Mouse (Mus musculus) embryonic fibroblast, embryonic 13.5 days (primary cell): ENCODE results near the gene Gm10318.

Source experiments
- CTCF ChIP-seq: IDR thresholded peaks from 2 replicates; pipeline ENCODE4 v1.5.1; 2011; ENCODE audit warnings: mild to moderate bottlenecking, control low read depth, low read length, moderate library complexity, borderline replicate concordance; ENCODE audit not compliant: insufficient read depth
- POLR2A ChIP-seq: IDR thresholded peaks from 2 replicates; pipeline ENCODE4 v1.6.1; 2011; ENCODE audit warnings: low read depth, mild to moderate bottlenecking, control low read depth, low read length, moderate library complexity

GRCm38 (mm10) chr10:77815514-77815913, 37.1 kb upstream of the Gm10318 start:
- peak; percentile 20; the same call in 1 of the 2 replicates for TF ChIP-seq CTCF
- no peak for TF ChIP-seq POLR2A
